Mouse (Mus musculus): ENCODE results near the gene Pole2. TPM values are rescaled to one million over a fixed set of nuclear protein-coding genes. Genes with fewer than 3 reads are reported as not detected.

Gene Pole2
- total and polyA plus RNA-seq, 3 experiments, result 14.4 to 89.5 (median 18.0) TPM

DNA sequence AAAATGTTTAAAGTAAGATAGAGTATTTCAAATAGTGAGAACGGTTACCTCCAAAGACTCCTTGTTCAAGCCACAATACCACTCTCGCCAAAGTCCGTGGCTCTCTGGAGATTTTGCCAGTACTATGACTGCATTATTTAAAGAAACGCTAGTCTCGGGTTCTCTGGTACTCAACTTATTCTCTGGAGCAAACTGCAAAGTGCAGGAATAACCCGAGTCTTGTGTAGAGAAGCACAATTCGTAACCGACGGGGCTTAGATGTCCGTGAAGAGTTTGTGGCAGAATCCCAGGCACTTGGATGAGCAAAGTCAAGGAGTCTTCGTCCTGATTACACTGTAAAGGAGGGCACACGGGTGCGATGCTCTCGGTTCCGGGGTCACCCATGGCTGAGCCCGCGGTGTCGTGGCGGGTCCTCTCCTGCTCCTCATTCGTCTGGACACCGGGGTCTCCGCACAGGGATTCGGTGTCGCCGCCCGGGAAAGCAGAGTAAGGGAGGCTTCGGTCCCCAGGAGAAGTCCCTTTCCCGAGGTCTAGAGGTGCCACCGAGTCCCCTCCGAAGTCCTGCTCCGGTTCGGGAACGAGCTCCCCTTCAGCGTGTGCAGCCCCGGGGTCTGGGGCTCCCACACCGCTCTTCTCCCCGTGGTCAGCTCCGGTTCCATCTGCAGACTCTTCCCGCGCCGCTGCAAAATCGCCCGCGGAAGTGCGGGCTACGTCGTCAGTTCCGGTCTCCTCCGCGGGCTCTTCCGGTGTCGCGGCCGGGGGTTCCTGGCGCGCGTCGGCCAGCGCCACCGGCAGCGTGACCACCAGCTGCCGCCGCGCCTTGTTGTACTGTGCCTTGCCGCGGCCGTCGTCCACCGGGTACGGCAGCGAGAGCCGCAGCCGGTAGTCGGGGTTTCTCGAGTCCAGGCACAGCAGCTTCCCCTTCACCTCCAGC is 31.3 kb downstream of the Pole2 start, which contains the start of gene Gm49383 (continued):
- TF ChIP-seq MAZ (IDR thresholded peaks at IDR 0.05; ENCODE audit: low read depth, low read length), result peak; percentile 63; the same call in 1 of the 2 replicates
- no peak for TF ChIP-seq ZKSCAN1 (IDR thresholded peaks at IDR 0.05; ENCODE audit: low read depth, low read length)
- peak; percentile 82 for TF ChIP-seq SIN3A (IDR thresholded peaks at IDR 0.05; ENCODE audit: low read length)
- TF ChIP-seq ELF1 (IDR thresholded peaks at IDR 0.05; ENCODE audit: low read depth, low read length), result peak; percentile 89

DNA sequence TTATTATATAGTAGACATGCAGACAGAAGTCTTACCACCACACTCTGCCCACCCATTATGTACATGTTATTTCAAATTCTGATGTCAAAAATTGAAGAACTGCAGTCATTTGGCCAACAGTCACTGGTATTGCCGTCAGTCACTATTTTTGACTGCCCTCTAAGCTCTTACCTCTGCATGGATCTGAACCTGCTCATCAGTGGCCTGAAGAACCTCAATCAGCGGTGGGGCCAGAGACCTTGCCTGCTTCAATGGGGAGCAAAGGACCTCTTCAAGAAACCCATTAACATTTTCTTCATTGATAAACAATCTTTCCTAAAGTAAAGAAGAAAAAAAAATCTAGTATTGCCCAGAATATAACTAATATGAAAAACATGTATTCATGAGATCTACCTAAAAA is 35.4 kb downstream of the Pole2 start:
- Histone ChIP-seq H3K9ac (ENCODE audit: control insufficient read depth, low read depth, low read length, poor library complexity, severe bottlenecking) (no peak overlapping the region), H3K79me2 (ENCODE audit: control insufficient read depth, insufficient read depth, low read length, poor library complexity) (peaks cover 38% of the 10 kb centered on the region), H3K4me3 (ENCODE audit: control insufficient read depth in 1 of 2, insufficient read depth in 1 of 2, low read depth in 2 of 2, low read length in 2 of 2) (no peak overlapping the region), H3K36me3 (ENCODE audit: control insufficient read depth in 1 of 2, insufficient read depth in 2 of 2, low read length in 2 of 2) (peaks cover 6 to 9% of the 10 kb centered on the region in 2 experiments), H3K4me1 (ENCODE audit: control insufficient read depth in 1 of 2, insufficient read depth in 2 of 2, low read length in 2 of 2) (peaks cover 2 to 5% of the 10 kb centered on the region in 2 experiments), H3K27ac (ENCODE audit: control insufficient read depth, low read depth, low read length) (no peak overlapping the region), H3K27me3 (ENCODE audit: control insufficient read depth in 1 of 2, insufficient read depth in 2 of 2, low read length in 2 of 2) (no peaks in the 10 kb centered on the region), H3K9me3 (replicated peaks; ENCODE audit: insufficient read depth, low read length) (no peaks in the 10 kb centered on the region)
- TF ChIP-seq CHD1 (IDR thresholded peaks at IDR 0.05; ENCODE audit: low read depth, low read length) (no peak), USF1 (IDR thresholded peaks at IDR 0.05; ENCODE audit: low read depth, low read length) (no peak), SIN3A (IDR thresholded peaks at IDR 0.05; ENCODE audit: low read length) (no peak), SMC3 (IDR thresholded peaks at IDR 0.05; ENCODE audit: low read depth, low read length) (no peak), POLR2AphosphoS2 (IDR thresholded peaks at IDR 0.05; ENCODE audit: low read length) (no peak), MAZ (IDR thresholded peaks at IDR 0.05; ENCODE audit: low read depth, low read length) (no peak), JUND (IDR thresholded peaks at IDR 0.05; ENCODE audit: low read depth, low read length) (no peak), NELFE (IDR thresholded peaks at IDR 0.05; ENCODE audit: low read depth, low read length) (no peak), KAT2A (conservative IDR thresholded peaks at IDR 0.05; ENCODE audit: low read depth, low read length) (no peak), BHLHE40 (IDR thresholded peaks at IDR 0.05; ENCODE audit: borderline replicate concordance, low read depth, low read length) (no peak), CTCF (IDR thresholded peaks at IDR 0.05 in 2 of 3, conservative IDR thresholded peaks at IDR 0.05 in 1 of 3; ENCODE audit: control insufficient read depth in 1 of 3, insufficient read depth in 1 of 3, low read depth in 2 of 3, low read length in 3 of 3, poor library complexity in 1 of 3, severe bottlenecking in 1 of 3) (no peak), ETS1 (IDR thresholded peaks at IDR 0.05; ENCODE audit: low read depth, low read length) (no peak), GATA1 (IDR thresholded peaks at IDR 0.05; ENCODE audit: low read depth, low read length) (no peak), ZMIZ1 (IDR thresholded peaks at IDR 0.05; ENCODE audit: low read depth, low read length) (no peak), RCOR1 (IDR thresholded peaks at IDR 0.05; ENCODE audit: low read depth, low read length) (no peak), GABPA (IDR thresholded peaks at IDR 0.05; ENCODE audit: low read depth, low read length) (no peak), POLR2AphosphoS5 (IDR thresholded peaks at IDR 0.05; ENCODE audit: borderline replicate concordance, low read depth, low read length) (no peak), UBTF (IDR thresholded peaks at IDR 0.05; ENCODE audit: borderline replicate concordance, insufficient read depth, low read depth, low read length) (no peak), TAL1 (IDR thresholded peaks at IDR 0.05; ENCODE audit: low read length) (no peak)
- DNase-seq (ENCODE audit: low read depth, low spot score), result no peak

All from MEL (cell line).